Mouse (Mus musculus) megakaryocyte, embryonic 14.5 days (primary cell): ENCODE measurements around the gene Cdc26.

ENCODE experiments used
- FLI1 ChIP-seq: IDR thresholded peaks from 2 replicates; pipeline ENCODE4 v1.6.1; 2012; ENCODE audit warnings: low read length, inconsistent platforms, mixed read lengths
- GATA1 ChIP-seq: IDR thresholded peaks from 3 replicates; pipeline ENCODE4 v1.6.1; 2012; ENCODE audit warnings: mixed read lengths, low read length, inconsistent platforms, borderline replicate concordance

DNA sequence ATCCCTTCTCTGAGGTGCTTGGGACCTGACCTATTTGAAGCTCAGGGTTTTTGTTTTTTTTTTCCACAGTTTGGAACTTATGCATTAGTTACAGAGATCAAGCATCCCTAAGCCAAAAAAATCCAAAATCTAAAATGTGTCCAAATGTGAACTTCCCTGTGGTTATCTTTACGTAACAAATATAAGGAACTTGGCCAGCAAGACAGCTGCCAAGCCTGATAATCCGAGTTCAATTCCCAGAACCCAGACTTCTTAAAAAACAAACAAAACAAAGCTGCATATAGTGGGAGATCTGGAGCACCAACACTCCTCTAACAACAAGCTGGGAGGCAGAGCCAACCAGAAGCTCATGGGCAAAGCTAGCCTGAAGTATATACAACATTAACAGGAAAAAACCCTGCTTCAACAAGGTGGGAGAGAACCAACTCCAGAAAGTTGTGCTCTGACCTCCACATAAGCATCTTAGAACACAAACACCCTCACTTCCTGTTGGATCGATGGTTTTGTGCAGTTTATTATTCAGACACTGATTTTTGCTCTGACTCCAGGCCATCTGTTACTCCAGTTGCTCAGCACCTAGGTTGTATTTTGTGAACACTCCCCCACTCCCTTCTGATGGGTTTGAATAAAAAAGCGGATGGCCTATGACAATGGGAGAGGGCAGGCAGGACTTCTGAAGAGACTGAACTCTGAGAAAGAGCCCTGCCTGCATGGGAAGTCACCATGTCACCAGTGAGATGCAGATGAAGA lies 10.7 kb downstream of the Cdc26 start:
- TF ChIP-seq GATA1 (no peak), FLI1 (no peak)
